Mouse (Mus musculus): ENCODE data around the gene Birc6. TPM values are rescaled to one million over a fixed set of nuclear protein-coding genes. Genes with fewer than 3 reads are reported as not detected.

The Birc6 gene
- polyA plus RNA-seq, 1 experiment = 103 TPM

- 89% methylated on average over 8 of the region's 8 CpGs for WGBS
- H3K4me1 ChIP-seq (ENCODE audit: control insufficient read depth, insufficient read depth, insufficient read length) = no peaks in the 10 kb centered on the region
- no peaks in the 10 kb centered on the region for H3K27me3 ChIP-seq (ENCODE audit: control insufficient read depth, insufficient read depth, low read length)
- no peaks in the 10 kb centered on the region for H3K36me3 ChIP-seq (ENCODE audit: control insufficient read depth, insufficient read depth, low read length)
- no peak overlapping the region for H3K4me3 ChIP-seq (ENCODE audit: extremely low read depth, insufficient read depth, insufficient read length)
- no peak overlapping the region for H3K27ac ChIP-seq (ENCODE audit: insufficient read depth, low read length)
- TF ChIP-seq CTCF (IDR thresholded peaks at IDR 0.05; ENCODE audit: extremely low read depth, insufficient read depth, insufficient read length, insufficient replicate concordance) (no peak), POLR2A (IDR thresholded peaks at IDR 0.05; ENCODE audit: low read depth, low read length) (no peak)
- DNase-seq (ENCODE audit: low read depth in 1 of 2, low spot score in 2 of 2) = no peak
Measured at GRCm38 (mm10) chr17:74711627-74712026, 183.5 kb downstream of the Birc6 start.

DNA sequence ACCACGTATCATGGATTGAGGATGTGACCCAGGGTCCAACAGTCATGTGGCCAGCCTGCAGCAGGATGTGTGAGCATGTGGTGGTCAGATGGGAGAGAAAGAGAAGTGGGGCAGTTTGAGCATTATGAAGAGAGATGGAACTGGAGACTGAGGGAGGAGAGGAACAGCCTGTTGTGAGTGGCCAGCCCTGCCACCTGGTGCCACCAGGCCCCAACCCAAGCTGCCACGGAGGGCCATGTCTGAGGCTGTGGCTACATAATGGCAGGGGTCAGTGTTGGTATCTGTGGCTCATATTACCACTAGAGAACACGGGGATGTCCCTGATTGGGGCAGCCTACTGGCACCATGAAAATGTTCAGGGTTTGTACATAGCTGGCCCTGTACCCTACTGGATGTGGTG, 187.0 kb downstream of the Birc6 start:
- 70% methylated on average over 3 of the region's 3 CpGs for WGBS

DNA sequence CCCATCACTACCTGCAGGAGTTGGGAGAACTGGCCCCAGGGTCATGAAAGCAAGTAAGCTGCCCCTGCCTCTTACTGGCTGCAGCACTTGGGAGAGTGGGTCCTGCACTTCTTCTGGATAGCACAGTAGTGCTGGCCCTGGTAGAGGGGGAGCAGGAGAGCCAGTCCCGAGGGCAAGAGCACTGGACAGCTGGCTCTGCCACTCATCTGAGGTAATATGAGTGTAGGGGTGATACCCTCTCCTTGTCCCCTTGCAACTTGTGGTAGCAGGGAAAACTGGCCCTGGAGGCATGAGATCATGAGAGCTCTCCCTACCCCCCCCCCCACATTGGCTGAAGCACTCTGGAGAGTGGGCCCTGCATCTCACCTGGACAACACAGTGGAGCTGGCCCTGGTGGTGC, 187.6 kb downstream of the Birc6 start:
- Histone ChIP-seq H3K27ac (ENCODE audit: insufficient read depth, low read length) (no peak overlapping the region), H3K4me1 (ENCODE audit: control insufficient read depth, insufficient read depth, insufficient read length) (peaks cover 6% of the 10 kb centered on the region; the same call in 1 of the 2 replicates), H3K4me3 (ENCODE audit: extremely low read depth, insufficient read depth, insufficient read length) (no peak overlapping the region), H3K36me3 (ENCODE audit: control insufficient read depth, insufficient read depth, low read length) (no peaks in the 10 kb centered on the region), H3K27me3 (ENCODE audit: control insufficient read depth, insufficient read depth, low read length) (no peaks in the 10 kb centered on the region)
- 72% methylated on average over 1 of the region's 1 CpGs for WGBS
- TF ChIP-seq POLR2A (IDR thresholded peaks at IDR 0.05; ENCODE audit: low read depth, low read length) (no peak), CTCF (IDR thresholded peaks at IDR 0.05; ENCODE audit: extremely low read depth, insufficient read depth, insufficient read length, insufficient replicate concordance) (no peak)
- DNase-seq (ENCODE audit: low read depth in 1 of 2, low spot score in 2 of 2) = no peak

More for the DNA sequence above, 187.0 kb downstream of the Birc6 start:
- Histone ChIP-seq H3K4me3 (ENCODE audit: extremely low read depth, insufficient read depth, insufficient read length) (no peak overlapping the region), H3K27me3 (ENCODE audit: control insufficient read depth, insufficient read depth, low read length) (no peaks in the 10 kb centered on the region), H3K4me1 (ENCODE audit: control insufficient read depth, insufficient read depth, insufficient read length) (peaks cover 6% of the 10 kb centered on the region; the same call in 1 of the 2 replicates), H3K27ac (ENCODE audit: insufficient read depth, low read length) (no peak overlapping the region), H3K36me3 (ENCODE audit: control insufficient read depth, insufficient read depth, low read length) (no peaks in the 10 kb centered on the region)
- no peak for DNase-seq (ENCODE audit: low read depth in 1 of 2, low spot score in 2 of 2)
- TF ChIP-seq POLR2A (IDR thresholded peaks at IDR 0.05; ENCODE audit: low read depth, low read length) (no peak), CTCF (IDR thresholded peaks at IDR 0.05; ENCODE audit: extremely low read depth, insufficient read depth, insufficient read length, insufficient replicate concordance) (no peak)

- DNase-seq (ENCODE audit: low read depth in 1 of 2, low spot score in 2 of 2) = no peak
- WGBS = 56% methylated on average over 3 of the region's 3 CpGs
- Histone ChIP-seq H3K27me3 (ENCODE audit: control insufficient read depth, insufficient read depth, low read length) (no peaks in the 10 kb centered on the region), H3K27ac (ENCODE audit: insufficient read depth, low read length) (no peak overlapping the region), H3K36me3 (ENCODE audit: control insufficient read depth, insufficient read depth, low read length) (0 out of 2 replicates have a peak, but pooled peaks cover 3% of the 10 kb centered on the region), H3K4me3 (ENCODE audit: extremely low read depth, insufficient read depth, insufficient read length) (no peak overlapping the region), H3K4me1 (ENCODE audit: control insufficient read depth, insufficient read depth, insufficient read length) (peaks cover 6% of the 10 kb centered on the region; the same call in 1 of the 2 replicates)
- TF ChIP-seq POLR2A (IDR thresholded peaks at IDR 0.05; ENCODE audit: low read depth, low read length) = no peak
- no peak for TF ChIP-seq CTCF (IDR thresholded peaks at IDR 0.05; ENCODE audit: extremely low read depth, insufficient read depth, insufficient read length, insufficient replicate concordance)
Measured at GRCm38 (mm10) chr17:74716643-74717042, 188.5 kb downstream of the Birc6 start.

- no peak for DNase-seq (ENCODE audit: low read depth in 1 of 2, low spot score in 2 of 2)
- peaks cover 6% of the 10 kb centered on the region; the same call in 1 of the 2 replicates for H3K4me1 ChIP-seq (ENCODE audit: control insufficient read depth, insufficient read depth, insufficient read length)
- no peak for TF ChIP-seq CTCF (IDR thresholded peaks at IDR 0.05; ENCODE audit: extremely low read depth, insufficient read depth, insufficient read length, insufficient replicate concordance)
- TF ChIP-seq POLR2A (IDR thresholded peaks at IDR 0.05; ENCODE audit: low read depth, low read length) = no peak
- no peaks in the 10 kb centered on the region for H3K27me3 ChIP-seq (ENCODE audit: control insufficient read depth, insufficient read depth, low read length)
- peak overlapping the region; percentile 39 for H3K27ac ChIP-seq (ENCODE audit: insufficient read depth, low read length)
- peak overlapping the region; percentile 80 for H3K4me3 ChIP-seq (ENCODE audit: extremely low read depth, insufficient read depth, insufficient read length)
- 9% methylated on average over 14 of the region's 14 CpGs for WGBS
- H3K36me3 ChIP-seq (ENCODE audit: control insufficient read depth, insufficient read depth, low read length) = peaks cover 6% of the 10 kb centered on the region
Measured at GRCm38 (mm10) chr17:74717091-74717617, 189.1 kb downstream of the Birc6 start.

DNA sequence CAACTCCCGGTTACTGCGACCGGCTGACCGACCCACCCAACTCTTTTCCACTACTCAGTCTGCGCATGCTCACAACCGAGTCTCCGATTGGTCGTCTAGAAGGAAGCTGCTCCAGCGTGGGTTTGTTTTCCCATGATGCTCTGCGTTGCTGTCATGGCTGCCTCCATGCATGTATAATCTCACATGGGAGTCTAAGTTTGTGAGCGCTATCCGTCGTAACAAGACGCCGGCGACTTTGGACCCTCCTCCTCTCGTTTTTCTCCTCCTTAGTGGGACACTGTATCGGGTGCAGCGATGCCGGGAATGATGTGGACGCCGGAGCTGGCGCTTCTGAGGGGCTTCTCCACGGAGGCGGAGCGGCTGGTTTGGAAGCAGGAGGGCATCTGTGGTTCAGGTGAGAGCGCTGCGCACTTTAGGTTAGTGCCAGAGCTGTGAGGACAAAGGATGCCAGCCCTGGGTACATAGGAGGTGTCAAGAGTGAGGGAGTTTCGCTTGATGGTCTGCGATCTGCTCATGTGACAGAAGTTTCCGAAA, 189.6 kb downstream of the Birc6 start, which contains the start of gene Ttc27:
Ttc27 (plus strand) TSS at position 115 of the 534 bp plus-strand sequence.
- Histone ChIP-seq H3K27ac (ENCODE audit: insufficient read depth, low read length) (peak within 1 kb of the TSS; percentile 39), H3K36me3 (ENCODE audit: control insufficient read depth, insufficient read depth, low read length) (peaks cover 6% of the 10 kb centered on the region), H3K27me3 (ENCODE audit: control insufficient read depth, insufficient read depth, low read length) (no peaks in the 10 kb centered on the region), H3K4me1 (ENCODE audit: control insufficient read depth, insufficient read depth, insufficient read length) (peaks cover 6% of the 10 kb centered on the region; the same call in 1 of the 2 replicates), H3K4me3 (ENCODE audit: extremely low read depth, insufficient read depth, insufficient read length) (peak within 1 kb of the TSS; percentile 80)
- peak; percentile 94 to 97 for DNase-seq (ENCODE audit: low read depth in 1 of 2, low spot score in 2 of 2)
- under 1% methylated on average over 31 of the region's 31 CpGs for WGBS
- TF ChIP-seq POLR2A (IDR thresholded peaks at IDR 0.05; ENCODE audit: low read depth, low read length) (peak; percentile 64; the same call in 1 of the 2 replicates), CTCF (IDR thresholded peaks at IDR 0.05; ENCODE audit: extremely low read depth, insufficient read depth, insufficient read length, insufficient replicate concordance) (no peak)

- no peak for TF ChIP-seq POLR2A (IDR thresholded peaks at IDR 0.05; ENCODE audit: low read depth, low read length)
- TF ChIP-seq CTCF (IDR thresholded peaks at IDR 0.05; ENCODE audit: extremely low read depth, insufficient read depth, insufficient read length, insufficient replicate concordance) = no peak
- H3K36me3 ChIP-seq (ENCODE audit: control insufficient read depth, insufficient read depth, low read length) = peaks cover 6% of the 10 kb centered on the region
- H3K4me3 ChIP-seq (ENCODE audit: extremely low read depth, insufficient read depth, insufficient read length) = no peak overlapping the region
- no peak for DNase-seq (ENCODE audit: low read depth in 1 of 2, low spot score in 2 of 2)
- H3K27me3 ChIP-seq (ENCODE audit: control insufficient read depth, insufficient read depth, low read length) = no peaks in the 10 kb centered on the region
- no peak overlapping the region for H3K27ac ChIP-seq (ENCODE audit: insufficient read depth, low read length)
- H3K4me1 ChIP-seq (ENCODE audit: control insufficient read depth, insufficient read depth, insufficient read length) = no peaks in the 10 kb centered on the region
Measured at GRCm38 (mm10) chr17:74732872-74733271, 204.8 kb downstream of the Birc6 start.

All from spleen, adult 2 months (tissue).